Mouse (Mus musculus): ENCODE results near the gene Prss43. TPM values are rescaled to one million over a fixed set of nuclear protein-coding genes. Genes with fewer than 3 reads are reported as not detected.

Gene Prss43
- total and polyA plus RNA-seq, 3 experiments, result not detected

DNA sequence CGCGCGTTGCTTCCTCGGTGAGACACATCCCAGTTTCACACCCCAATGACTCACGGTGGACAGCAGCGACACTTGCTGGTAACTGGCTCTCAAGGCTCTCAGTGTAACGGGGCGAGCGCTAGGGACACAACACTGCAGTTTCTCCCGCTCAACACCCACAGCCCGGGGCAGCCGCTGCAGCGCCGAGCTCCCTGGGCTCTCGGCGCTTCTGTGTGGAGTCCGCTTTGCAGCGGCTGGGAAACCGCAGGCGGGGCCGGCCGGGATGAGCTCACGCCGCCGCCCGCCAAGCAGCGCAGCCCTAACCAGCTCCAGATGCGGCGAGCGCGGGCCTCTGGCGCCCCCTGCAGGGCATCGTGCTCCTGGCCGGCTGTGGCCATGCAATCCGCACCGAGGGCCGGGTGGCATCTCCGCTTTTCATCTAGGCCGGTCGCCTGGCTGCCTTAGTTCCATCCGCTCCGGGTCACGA lies 45.2 kb upstream of the Prss43 start (continued):
- no peak for TF ChIP-seq USF1 (IDR thresholded peaks at IDR 0.05; ENCODE audit: low read depth, low read length)

DNA sequence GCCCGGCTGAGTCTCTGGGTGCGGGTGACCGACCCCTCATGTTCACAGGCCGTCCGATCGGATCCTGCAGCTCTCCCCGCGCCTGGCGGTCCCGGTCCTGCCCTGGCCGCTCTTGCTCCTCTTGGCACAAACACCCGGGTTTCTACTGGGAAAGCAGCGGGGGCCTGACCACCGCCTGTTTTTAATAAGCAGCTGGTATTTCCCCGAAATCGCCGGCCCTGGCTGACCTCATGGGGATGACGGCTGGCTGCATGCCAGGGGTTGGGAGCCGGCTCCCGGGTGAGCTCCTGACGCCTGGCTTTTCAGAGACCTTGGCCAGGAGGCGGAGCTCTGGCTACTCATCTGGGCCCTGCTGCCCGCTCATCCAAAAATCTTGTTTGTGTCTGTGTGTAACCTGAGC lies 44.8 kb upstream of the Prss43 start:
- H3K4me3 ChIP-seq (replicated peaks in 1 of 3; ENCODE audit: low read depth in 2 of 3, low read length in 2 of 3, poor library complexity in 1 of 3), result no peak overlapping the region
- peak overlapping the region; percentile 21; the same call in 1 of the 2 replicates for H3K9ac ChIP-seq (ENCODE audit: insufficient read depth, low read depth)
- no peaks in the 10 kb centered on the region for H3K36me3 ChIP-seq (replicated peaks in 1 of 2; ENCODE audit: control insufficient read depth in 1 of 2, insufficient read depth in 1 of 2, low read length in 1 of 2)
- H3K27me3 ChIP-seq (replicated peaks), result peaks cover 33% of the 10 kb centered on the region
- no peak overlapping the region for H3K27ac ChIP-seq (ENCODE audit: insufficient read depth, low read depth)
- dilution Hi-C loops (cut with MboI; ENCODE audit: extremely low pct_ligation_motif_present, extremely low pct_unique_long_range_greater_than_20kb, low sequenced_read_pairs), result no loop called here
- in situ Hi-C loops (cut with MboI; ENCODE audit: low pct_ligation_motif_present, low pct_unique_long_range_greater_than_20kb, low sequenced_read_pairs), result no loop called here
- peaks cover 4% of the 10 kb centered on the region for H3K9me3 ChIP-seq (replicated peaks; ENCODE audit: low read length)
- H3K4me2 ChIP-seq (ENCODE audit: insufficient read depth, low read depth, poor library complexity, severe bottlenecking), result peak overlapping the region; percentile 62; the same call in 1 of the 2 replicates
- H3K4me1 ChIP-seq (ENCODE audit: control insufficient read depth in 1 of 2, insufficient read depth in 2 of 2), result peaks cover 3 to 25% of the 10 kb centered on the region in 2 experiments; a peak in 3 of 4 replicates
- H3K79me2 ChIP-seq (replicated peaks; ENCODE audit: control insufficient read depth, extremely low read depth, insufficient read depth, poor library complexity, severe bottlenecking), result no peaks in the 10 kb centered on the region
- DNase-seq (ENCODE audit: extremely low read depth), result no peak
- no peak for TF ChIP-seq USF2 (conservative IDR thresholded peaks at IDR 0.05; ENCODE audit: low read depth, low read length)
- no peak for TF ChIP-seq UBTF (IDR thresholded peaks at IDR 0.05; ENCODE audit: low read depth, low read length)
- no peak for TF ChIP-seq ZKSCAN1 (IDR thresholded peaks at IDR 0.05; ENCODE audit: borderline replicate concordance, low read depth, low read length)
- no peak for TF ChIP-seq NELFE (IDR thresholded peaks at IDR 0.05; ENCODE audit: low read depth, low read length)
- no peak for TF ChIP-seq MAX (IDR thresholded peaks at IDR 0.05; ENCODE audit: low read length)
- TF ChIP-seq ETS1 (conservative IDR thresholded peaks at IDR 0.05; ENCODE audit: low read depth, low read length), result no peak
- TF ChIP-seq RCOR1 (conservative IDR thresholded peaks at IDR 0.05; ENCODE audit: low read depth, low read length), result no peak
- no peak for TF ChIP-seq E2F4 (IDR thresholded peaks at IDR 0.05; ENCODE audit: insufficient replicate concordance, low read depth, low read length)
- no peak for TF ChIP-seq USF1 (IDR thresholded peaks at IDR 0.05; ENCODE audit: low read depth, low read length)

DNA sequence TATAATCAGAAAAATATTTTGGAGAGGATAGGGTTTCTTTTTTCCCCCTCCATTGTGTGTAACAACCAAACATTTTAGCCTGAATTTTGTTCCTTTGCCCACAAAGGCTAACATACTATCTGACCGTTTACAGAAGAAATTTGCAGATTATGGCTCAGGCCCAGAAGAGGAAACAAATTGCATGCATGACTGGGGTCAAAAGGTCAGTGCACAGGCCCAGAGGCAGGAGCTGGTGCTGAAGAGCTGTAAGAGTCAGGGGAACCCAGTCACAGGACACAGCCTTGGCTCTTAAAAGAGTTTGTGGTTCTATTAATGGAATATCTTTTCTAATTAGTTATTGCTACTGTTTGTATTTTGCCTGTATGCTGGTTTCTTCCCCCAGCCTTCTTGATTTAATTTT lies 42.9 kb upstream of the Prss43 start:
- no peak for DNase-seq (ENCODE audit: extremely low read depth)
- H3K9me3 ChIP-seq (replicated peaks; ENCODE audit: low read length), result peaks cover 9% of the 10 kb centered on the region
- H3K36me3 ChIP-seq (replicated peaks in 1 of 2; ENCODE audit: control insufficient read depth in 1 of 2, insufficient read depth in 1 of 2, low read length in 1 of 2), result no peaks in the 10 kb centered on the region
- H3K4me2 ChIP-seq (ENCODE audit: insufficient read depth, low read depth, poor library complexity, severe bottlenecking), result no peak overlapping the region
- H3K4me1 ChIP-seq (ENCODE audit: control insufficient read depth in 1 of 2, insufficient read depth in 2 of 2), result peaks cover 3 to 25% of the 10 kb centered on the region in 2 experiments; a peak in 3 of 4 replicates
- no peaks in the 10 kb centered on the region for H3K79me2 ChIP-seq (replicated peaks; ENCODE audit: control insufficient read depth, extremely low read depth, insufficient read depth, poor library complexity, severe bottlenecking)
- H3K9ac ChIP-seq (ENCODE audit: insufficient read depth, low read depth), result no peak overlapping the region
- dilution Hi-C loops (cut with MboI; ENCODE audit: extremely low pct_ligation_motif_present, extremely low pct_unique_long_range_greater_than_20kb, low sequenced_read_pairs), result no loop called here
- TF ChIP-seq IRF4 (IDR thresholded peaks at IDR 0.05; ENCODE audit: low read depth, low read length) (no peak), MAZ (IDR thresholded peaks at IDR 0.05; ENCODE audit: low read depth, low read length) (no peak), NRF1 (IDR thresholded peaks at IDR 0.05; ENCODE audit: low read depth, low read length) (no peak), USF1 (IDR thresholded peaks at IDR 0.05; ENCODE audit: low read depth, low read length) (no peak), ZKSCAN1 (IDR thresholded peaks at IDR 0.05; ENCODE audit: borderline replicate concordance, low read depth, low read length) (no peak), UBTF (IDR thresholded peaks at IDR 0.05; ENCODE audit: low read depth, low read length) (no peak), USF2 (conservative IDR thresholded peaks at IDR 0.05; ENCODE audit: low read depth, low read length) (no peak)
- peaks cover 15% of the 10 kb centered on the region for H3K27me3 ChIP-seq (replicated peaks)
- in situ Hi-C loops (cut with MboI; ENCODE audit: low pct_ligation_motif_present, low pct_unique_long_range_greater_than_20kb, low sequenced_read_pairs), result no loop called here
- no peak overlapping the region for H3K4me3 ChIP-seq (replicated peaks in 1 of 3; ENCODE audit: low read depth in 2 of 3, low read length in 2 of 3, poor library complexity in 1 of 3)
- no peak overlapping the region for H3K27ac ChIP-seq (ENCODE audit: insufficient read depth, low read depth)

All from CH12.LX (cell line).